ENCODE assay signal across 8 mouse cellular contexts in the genomic region with DNA sequence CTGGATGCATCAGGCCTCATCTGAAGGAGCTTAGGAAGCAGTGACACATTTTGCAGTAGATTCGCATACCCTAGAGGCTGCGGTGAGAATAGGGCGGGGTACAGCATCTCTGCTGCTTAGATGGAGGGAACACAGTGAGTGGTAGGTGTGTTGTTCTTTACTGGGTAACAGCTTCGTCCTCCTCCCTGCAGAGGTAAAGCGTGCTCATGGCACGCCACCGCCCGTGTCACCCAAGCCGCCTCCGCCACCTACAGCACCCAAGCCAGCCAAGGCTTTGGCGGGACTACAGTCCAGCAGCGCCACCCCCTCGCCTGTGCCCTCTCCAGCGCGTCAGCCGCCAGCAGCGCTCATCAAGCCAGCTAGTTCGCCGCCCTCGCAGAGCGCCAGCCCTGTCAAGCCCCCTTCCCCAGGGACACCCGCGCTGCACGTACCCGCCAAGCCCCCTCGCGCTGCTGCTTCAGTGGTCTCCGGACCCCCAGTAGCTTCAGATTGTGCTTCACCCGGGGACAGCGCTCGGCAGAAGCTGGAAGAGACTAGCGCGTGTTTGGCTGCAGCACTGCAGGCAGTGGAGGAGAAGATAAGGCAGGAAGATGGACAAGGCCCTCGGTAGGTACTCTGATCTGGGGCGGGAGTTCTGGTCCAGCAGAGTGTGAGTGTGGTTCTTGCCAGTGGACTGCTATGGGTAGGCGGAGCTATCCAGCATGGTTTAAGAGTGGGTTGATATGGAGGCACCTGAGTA. TPM values are rescaled to one million over a fixed set of nuclear protein-coding genes. Genes with fewer than 3 reads are reported as not detected.
DNase-seq lines count a peak whose midpoint lies in the region; ATAC-seq and TF ChIP-seq lines count a peak whose summit lies in the region.

No protein-coding gene starts in this region.

- no peaks in the 10 kb centered on the region for H3K4me1 ChIP-seq in forebrain, postnatal 0 days (ENCODE audit: insufficient read depth)

- no peaks in the 10 kb centered on the region for H3K9me3 ChIP-seq in forebrain, postnatal 0 days (ENCODE audit: low read length)

- H3K4me2 ChIP-seq in forebrain, postnatal 0 days (ENCODE audit: low read depth): no peak overlapping the region

- H3K27ac ChIP-seq in forebrain, postnatal 0 days (ENCODE audit: low read depth, low read length): peak overlapping the region; percentile 35; the same call in 1 of the 2 replicates

- 30% methylated on average over 36 of the region's 36 CpGs for WGBS in forebrain, postnatal 0 days

- H3K4me3 ChIP-seq in forebrain, postnatal 0 days (ENCODE audit: low read depth, low read length): no peak overlapping the region

- peak; percentile 55 for ATAC-seq in forebrain, postnatal 0 days

- TF ChIP-seq CTCF in forebrain, postnatal 0 days (IDR thresholded peaks at IDR 0.05; ENCODE audit: low read depth): 0 out of 2 replicates have a peak, but pooled peaks have one; percentile 13

- DNase-seq in gastrocnemius, adult 18-20 months (ENCODE audit: low spot score): peak; percentile 46
- DNase-seq in gastrocnemius, postnatal 4 days (ENCODE audit: low spot score in 2 of 2): no peak
- peak; percentile 66 for DNase-seq in adrenal gland, postnatal 10 days
- DNase-seq in forebrain, postnatal 0 days: peak; percentile 44
- peak; percentile 53 to 70 for DNase-seq in layer of hippocampus, postnatal 10 days (ENCODE audit: low spot score in 2 of 2)
- DNase-seq in neural tube, embryonic 10.5 days (ENCODE audit: extremely low spot score, low spot score): peak; percentile 18
- DNase-seq in natural killer cell, adult 2 months (ENCODE audit: low spot score in 2 of 2): no peak
- no peak for DNase-seq in Muller cell, postnatal 12 days (ENCODE audit: inconsistent ontology term)

- H3K27me3 ChIP-seq in forebrain, postnatal 0 days (ENCODE audit: insufficient read depth, low read length): no peaks in the 10 kb centered on the region

- H3K36me3 ChIP-seq in forebrain, postnatal 0 days (ENCODE audit: insufficient read depth): peaks cover 81% of the 10 kb centered on the region

- H3K9ac ChIP-seq in forebrain, postnatal 0 days: no peak overlapping the region

RNA-seq across cellular contexts. Expression of a gene that starts 18.1 kb away (rescaled TPM):
- under 1 TPM; 0.09 to 0.17 TPM for total RNA-seq in gastrocnemius, adult 18-20 months (2021)
- 1 to 10 TPM; 1.6 TPM for total RNA-seq in gastrocnemius, postnatal 4 days (2021)
- 10 to 100 TPM; 11.1 to 26.5 TPM for total RNA-seq in adrenal gland, postnatal 10 days (2021)
- 90.0 and 113 TPM in 2 replicates for total RNA-seq in forebrain, postnatal 0 days (2014; rRNA removed)
- 14.9 and 25.3 TPM in 2 replicates for polyA plus RNA-seq in forebrain, postnatal 0 days (2015; fragmentation: Nextera tagmentation; extraction: Ambion mirVana)
- total RNA-seq in layer of hippocampus, postnatal 10 days (2021): 100 to 1,000 TPM; 170 to 175 TPM

RNA-seq across cellular contexts. Expression of a gene that starts 21.2 kb away (rescaled TPM):
- 10 to 100 TPM; 25.7 to 29.7 TPM for total RNA-seq in gastrocnemius, adult 18-20 months (2021)
- 10 to 100 TPM; 80.8 to 86.3 TPM for total RNA-seq in gastrocnemius, postnatal 4 days (2021)
- total RNA-seq in adrenal gland, postnatal 10 days (2021): 100 to 1,000 TPM in 1 of 2 experiments, 10 to 100 TPM in 1; 83.5 to 104 TPM
- 145 and 168 TPM in 2 replicates for total RNA-seq in forebrain, postnatal 0 days (2014; rRNA removed)
- 81.4 and 82.0 TPM in 2 replicates for polyA plus RNA-seq in forebrain, postnatal 0 days (2015; fragmentation: Nextera tagmentation; extraction: Ambion mirVana)
- total RNA-seq in layer of hippocampus, postnatal 10 days (2021): 100 to 1,000 TPM; 110 to 112 TPM

RNA-seq across cellular contexts. Expression of a gene that starts 27.5 kb away (rescaled TPM):
- not detected for total RNA-seq in gastrocnemius, adult 18-20 months (2021)
- under 1 TPM; 0.52 to 0.64 TPM for total RNA-seq in gastrocnemius, postnatal 4 days (2021)
- 1 to 10 TPM; 1.2 to 1.5 TPM for total RNA-seq in adrenal gland, postnatal 10 days (2021)
- 5.0 and 7.1 TPM in 2 replicates for total RNA-seq in forebrain, postnatal 0 days (2014; rRNA removed)
- 10.1 and 12.4 TPM in 2 replicates for polyA plus RNA-seq in forebrain, postnatal 0 days (2015; fragmentation: Nextera tagmentation; extraction: Ambion mirVana)
- 10 to 100 TPM; 48.9 to 49.0 TPM for total RNA-seq in layer of hippocampus, postnatal 10 days (2021)

RNA-seq across cellular contexts. Expression of a gene that starts 27.6 kb away (rescaled TPM):
- 10 to 100 TPM in 1 of 2 experiments, 1 to 10 TPM in 1; 9.9 to 11.1 TPM for total RNA-seq in gastrocnemius, adult 18-20 months (2021)
- total RNA-seq in gastrocnemius, postnatal 4 days (2021): 10 to 100 TPM; 12.4 to 16.8 TPM
- total RNA-seq in adrenal gland, postnatal 10 days (2021): 10 to 100 TPM; 20.3 to 23.9 TPM
- total RNA-seq in forebrain, postnatal 0 days (2014; rRNA removed): 36.5 and 45.5 TPM in 2 replicates
- 23.9 and 28.2 TPM in 2 replicates for polyA plus RNA-seq in forebrain, postnatal 0 days (2015; fragmentation: Nextera tagmentation; extraction: Ambion mirVana)
- total RNA-seq in layer of hippocampus, postnatal 10 days (2021): 10 to 100 TPM; 29.1 to 30.8 TPM

RNA-seq across cellular contexts. Expression of a gene that starts 32.8 kb away (rescaled TPM):
- under 1 TPM in 1 of 2 experiments, not detected in 1; 0.31 TPM for total RNA-seq in gastrocnemius, adult 18-20 months (2021)
- total RNA-seq in gastrocnemius, postnatal 4 days (2021): 1 to 10 TPM in 1 of 2 experiments, under 1 TPM in 1; 0.91 to 1.5 TPM
- total RNA-seq in adrenal gland, postnatal 10 days (2021): under 1 TPM; 0.36 to 0.51 TPM
- total RNA-seq in forebrain, postnatal 0 days (2014; rRNA removed): 1.2 and 2.0 TPM in 2 replicates
- 1.6 and 4.3 TPM in 2 replicates for polyA plus RNA-seq in forebrain, postnatal 0 days (2015; fragmentation: Nextera tagmentation; extraction: Ambion mirVana)
- total RNA-seq in layer of hippocampus, postnatal 10 days (2021): 1 to 10 TPM in 1 of 2 experiments, under 1 TPM in 1; 0.87 to 1.8 TPM

Comparison
In these comparisons a context has a peak if more than half of its experiments do, and no peak if none do; other contexts are left out.
1. DNase-seq: peak in gastrocnemius, adult 18-20 months (single experiment), adrenal gland, postnatal 10 days (single experiment), forebrain, postnatal 0 days (single experiment), layer of hippocampus, postnatal 10 days (2 of 2) and neural tube, embryonic 10.5 days (single experiment); none in gastrocnemius, postnatal 4 days (0 of 2), natural killer cell, adult 2 months (0 of 2) and Muller cell, postnatal 12 days (single experiment).
2. RNA of a gene that starts 18.1 kb away (total RNA-seq): 170 to 175 TPM in layer of hippocampus, postnatal 10 days, 90.0 to 113 TPM in forebrain, postnatal 0 days and 11.1 to 26.5 TPM in adrenal gland, postnatal 10 days; 1.6 TPM in gastrocnemius, postnatal 4 days and 0.09 to 0.17 TPM in gastrocnemius, adult 18-20 months; every median in the first group is over 4 times any median in the second.